Mouse (Mus musculus) gastrocnemius, adult 2 months (tissue): ENCODE data around the gene Mybbp1a. TPM values are rescaled to one million over a fixed set of nuclear protein-coding genes. Genes with fewer than 3 reads are reported as not detected.
"Not testable (repeated sequence)": the region's sequence is repeated elsewhere in the genome, so short reads cannot be mapped to it uniquely, and the experiment has no call there.

Experiments
- DNase-seq: peaks from one replicate; pipeline ENCODE4 v3.0.0; 2022
- H3K27ac ChIP-seq: fragments of 200-600 bp; 2 replicates; pipeline ENCODE4 v1.8.1; 2022; ENCODE audit warnings: mild to moderate bottlenecking
- H3K4me3 ChIP-seq: fragments of 200-600 bp; 2 replicates; pipeline ENCODE4 v1.8.1; 2022; ENCODE audit warnings: mild to moderate bottlenecking, moderate library complexity
- CTCF ChIP-seq: fragments of 200-600 bp; IDR thresholded peaks from 2 replicates; pipeline ENCODE4 v1.8.1; 2022; ENCODE audit warnings: antibody characterized with exemption, mild to moderate bottlenecking, moderate library complexity
- intact Hi-C: fragments of 180-260 bp; cut with DNase I; formaldehyde crosslinking; loops from one replicate; pipeline ENCODE4 v1.15.1; 2025
- total RNA-seq, 2 experiments: library from RNA; stranded (reverse); gene quantifications; 2 replicates each; pipeline ENCODE4 v1.2.3; 2021

The Mybbp1a gene
- total RNA-seq, 2 experiments from 2014 or later = 60.2 to 60.9 TPM

DNA sequence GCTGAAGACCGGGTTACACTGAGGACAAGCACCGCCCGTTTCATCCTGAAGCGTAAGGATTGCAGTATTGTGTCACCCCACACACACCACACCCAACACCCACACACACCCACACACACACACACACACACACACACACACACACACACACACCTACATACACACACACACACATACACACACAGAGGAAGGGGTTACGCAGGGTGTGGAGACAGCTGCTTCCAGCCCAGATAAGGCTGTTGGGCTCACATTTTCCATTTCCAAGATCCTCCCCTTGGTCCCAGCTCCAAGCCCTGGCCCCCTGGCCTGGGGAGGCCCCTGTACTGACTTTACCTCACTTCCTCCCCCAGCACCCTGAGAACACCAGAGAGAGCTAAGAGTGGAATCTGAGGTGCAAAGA lies 24.5 kb upstream of the Mybbp1a start:
- Histone ChIP-seq H3K27ac (peak overlapping the region; percentile 95), H3K4me3 (peak overlapping the region; percentile 59)
- DNase-seq = peak; percentile 53
- TF ChIP-seq CTCF = no peak
- intact Hi-C loops = no loop called here

GRCm38 (mm10) chr11:72417376-72417775 lies 23.8 kb upstream of the Mybbp1a start:
- peak; percentile 91 for DNase-seq
- intact Hi-C loops = no loop called here
- peak overlapping the region; percentile 95 for H3K27ac ChIP-seq

GRCm38 (mm10) chr11:72418227-72418626 lies 22.9 kb upstream of the Mybbp1a start:
- intact Hi-C loops = no loop called here
- peak overlapping the region; percentile 57 for H3K4me3 ChIP-seq
- peak; percentile 93 for DNase-seq
- peak overlapping the region; percentile 95 for H3K27ac ChIP-seq
- TF ChIP-seq CTCF = no peak

More at GRCm38 (mm10) chr11:72417376-72417775, 23.8 kb upstream of the Mybbp1a start:
- no peak for TF ChIP-seq CTCF
- H3K4me3 ChIP-seq = peak overlapping the region; percentile 59

- Histone ChIP-seq H3K4me3 (peak overlapping the region; percentile 57), H3K27ac (peak overlapping the region; percentile 95)
- intact Hi-C loops = no loop called here
- TF ChIP-seq CTCF = no peak
- peak; percentile 59 for DNase-seq
Measured at GRCm38 (mm10) chr11:72419006-72419405, 22.1 kb upstream of the Mybbp1a start.

DNA sequence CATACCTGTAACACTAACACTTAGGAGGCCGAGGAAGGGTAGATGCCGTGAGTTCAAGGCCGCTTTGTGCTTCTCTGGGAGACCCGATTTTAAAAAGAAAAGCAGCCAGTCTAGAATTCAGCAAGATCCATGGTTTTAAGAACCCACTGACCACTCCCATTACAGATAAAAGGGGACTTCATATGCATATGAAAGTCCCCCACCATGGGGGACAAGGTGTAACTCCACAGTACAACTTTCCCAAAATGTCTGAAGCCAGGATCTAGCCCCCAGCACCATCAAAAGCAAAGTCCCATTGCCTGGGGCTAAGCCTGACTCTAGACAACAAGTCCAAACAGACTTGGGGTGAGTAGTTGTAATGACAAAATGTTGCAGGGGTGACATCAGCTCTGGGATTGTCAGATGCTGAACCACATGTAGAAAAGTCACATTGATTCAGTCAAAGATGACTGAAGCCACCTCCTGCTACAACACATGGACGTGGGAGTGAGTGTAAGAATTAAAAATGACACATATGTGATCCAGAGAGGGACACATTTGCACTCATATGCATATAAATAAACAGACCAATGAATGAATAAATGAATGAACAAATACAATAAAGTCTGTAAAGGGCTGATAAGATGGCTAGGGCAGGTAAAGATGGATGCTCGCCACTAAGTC lies 20.6 kb upstream of the Mybbp1a start:
- Histone ChIP-seq H3K4me3 (no peak overlapping the region), H3K27ac (peak overlapping the region; percentile 95; the same call in 1 of the 2 replicates)
- no peak for TF ChIP-seq CTCF
- intact Hi-C loops = no loop called here
- DNase-seq = no peak

- Histone ChIP-seq H3K4me3 (no peak overlapping the region), H3K27ac (peak overlapping the region; percentile 46)
- intact Hi-C loops = no loop called here
- TF ChIP-seq CTCF = no peak
- DNase-seq = peak; percentile 50
Measured at GRCm38 (mm10) chr11:72421518-72422278, 19.5 kb upstream of the Mybbp1a start.

GRCm38 (mm10) chr11:72423686-72424085 lies 17.5 kb upstream of the Mybbp1a start:
- Histone ChIP-seq H3K4me3 (no peak overlapping the region), H3K27ac (no peak overlapping the region)
- DNase-seq = peak; percentile 15
- no peak for TF ChIP-seq CTCF
- intact Hi-C loops = no loop called here

GRCm38 (mm10) chr11:72425201-72425600 lies 16.0 kb upstream of the Mybbp1a start:
- intact Hi-C loops = no loop called here
- H3K27ac ChIP-seq = peak overlapping the region; percentile 76
- H3K4me3 ChIP-seq = no peak overlapping the region
- no peak for TF ChIP-seq CTCF
- DNase-seq = no peak

- no peak for DNase-seq
- peak; percentile 74 for TF ChIP-seq CTCF
- peak overlapping the region; percentile 76 for H3K27ac ChIP-seq
- intact Hi-C loops = loop anchor here (2.0 kb wide), 1 partner anchor 16 kb away; the partner anchor contains the start of gene Smtnl2
- H3K4me3 ChIP-seq = no peak overlapping the region
Measured at GRCm38 (mm10) chr11:72426884-72427283, 14.3 kb upstream of the Mybbp1a start.

- TF ChIP-seq CTCF = peak; percentile 78
- Histone ChIP-seq H3K27ac (peak overlapping the region; percentile 86; the same call in 1 of the 2 replicates), H3K4me3 (peak overlapping the region; percentile 69)
- DNase-seq = peak; percentile 89
- intact Hi-C loops = loop anchor here (1.0 kb wide), 3 partner anchors 59 to 85 kb away; no protein-coding TSS in a partner anchor
Measured at GRCm38 (mm10) chr11:72428694-72429093, 12.5 kb upstream of the Mybbp1a start.

- H3K27ac ChIP-seq = peak overlapping the region; percentile 86
Measured at GRCm38 (mm10) chr11:72429288-72429690, 11.9 kb upstream of the Mybbp1a start.

GRCm38 (mm10) chr11:72430311-72431068 lies 10.7 kb upstream of the Mybbp1a start:
- not testable (repeated sequence) for H3K4me3 ChIP-seq, H3K27ac ChIP-seq
- DNase-seq = peak; percentile 15
- intact Hi-C loops = loop anchor here (2.0 to 5.0 kb wide), 2 partner anchors 132 to 206 kb away; no protein-coding TSS in a partner anchor

More at GRCm38 (mm10) chr11:72429288-72429690, 11.9 kb upstream of the Mybbp1a start:
- TF ChIP-seq CTCF = peak; percentile 93; the same call in 1 of the 2 replicates
- DNase-seq = peak; percentile 81
- H3K4me3 ChIP-seq = peak overlapping the region; percentile 69
- intact Hi-C loops = loop anchor here (1.0 kb wide), 1 partner anchor 86 kb away; no protein-coding TSS in a partner anchor
